Mouse (Mus musculus) testis, postnatal 10 days (tissue): ENCODE results near the gene Ube2r2.

Source experiments
- DNase-seq: peaks from one replicate; pipeline ENCODE4 v3.0.0; 2021; ENCODE audit warnings: low spot score

The Ube2r2 gene

GRCm38 (mm10) chr4:41135711-41136453 is at the start of gene Ube2r2:
Ube2r2 (plus strand) TSS chr4:41135743.
- DNase-seq, result peak; percentile 81

GRCm38 (mm10) chr4:41086947-41087346 is 48.6 kb upstream of the Ube2r2 start:
- DNase-seq, result no peak

GRCm38 (mm10) chr4:41087459-41088298 is 47.9 kb upstream of the Ube2r2 start:
- DNase-seq, result no peak

- no peak for DNase-seq
Observed at GRCm38 (mm10) chr4:41089189-41089588, 46.4 kb upstream of the Ube2r2 start.

GRCm38 (mm10) chr4:41089705-41090104 is 45.8 kb upstream of the Ube2r2 start:
- no peak for DNase-seq

- no peak for DNase-seq
Observed at GRCm38 (mm10) chr4:41091391-41091790, 44.2 kb upstream of the Ube2r2 start.

GRCm38 (mm10) chr4:41092958-41093357 is 42.6 kb upstream of the Ube2r2 start:
- no peak for DNase-seq

GRCm38 (mm10) chr4:41094361-41094760 is 41.2 kb upstream of the Ube2r2 start:
- DNase-seq, result no peak

GRCm38 (mm10) chr4:41096169-41096568 is 39.4 kb upstream of the Ube2r2 start:
- no peak for DNase-seq

GRCm38 (mm10) chr4:41096794-41097193 is 38.7 kb upstream of the Ube2r2 start:
- no peak for DNase-seq

- no peak for DNase-seq
Observed at GRCm38 (mm10) chr4:41097381-41097780, 38.2 kb upstream of the Ube2r2 start.

- DNase-seq, result no peak
Observed at GRCm38 (mm10) chr4:41097871-41098576, 37.5 kb upstream of the Ube2r2 start, which contains the start of gene Aqp3. Aqp3 (minus strand) TSS chr4:41098183.

GRCm38 (mm10) chr4:41098577-41098951 is 37.0 kb upstream of the Ube2r2 start:
- DNase-seq, result no peak

- no peak for DNase-seq
Observed at GRCm38 (mm10) chr4:41100986-41101385, 34.6 kb upstream of the Ube2r2 start.

- DNase-seq, result no peak
Observed at GRCm38 (mm10) chr4:41102901-41103300, 32.6 kb upstream of the Ube2r2 start.

- no peak for DNase-seq
Observed at GRCm38 (mm10) chr4:41107440-41107839, 28.1 kb upstream of the Ube2r2 start.

- no peak for DNase-seq
Observed at GRCm38 (mm10) chr4:41108717-41109425, 26.7 kb upstream of the Ube2r2 start.

- DNase-seq, result no peak
Observed at GRCm38 (mm10) chr4:41114358-41115070, 21.0 kb upstream of the Ube2r2 start.

GRCm38 (mm10) chr4:41115074-41115473 is 20.5 kb upstream of the Ube2r2 start:
- no peak for DNase-seq

- DNase-seq, result no peak
Observed at GRCm38 (mm10) chr4:41115793-41116192, 19.8 kb upstream of the Ube2r2 start.

GRCm38 (mm10) chr4:41116817-41117216 is 18.7 kb upstream of the Ube2r2 start:
- no peak for DNase-seq
